Mouse (Mus musculus): ENCODE data around the gene Fmod.

DNA sequence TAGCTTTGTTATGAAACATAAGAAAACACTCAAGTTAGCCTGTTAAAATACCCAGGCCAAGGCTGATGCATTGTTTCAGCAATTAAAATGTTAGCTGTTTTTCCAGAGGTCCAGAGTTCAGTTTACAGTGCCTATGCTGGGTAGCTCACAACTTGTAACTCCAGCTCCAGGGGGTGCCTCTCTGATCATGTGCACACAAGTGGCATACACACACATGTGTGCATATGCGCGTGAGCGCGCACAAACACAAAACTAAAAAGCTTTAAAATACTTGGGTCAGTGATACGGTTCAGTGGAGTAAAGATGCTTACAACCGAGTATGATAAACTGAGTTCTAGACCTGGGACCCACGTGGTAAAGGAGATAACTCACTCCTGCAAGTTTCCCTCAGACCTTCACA, 52.0 kb downstream of the Fmod start:
- TF ChIP-seq CTCF (conservative IDR thresholded peaks at IDR 0.05; ENCODE audit: insufficient read depth, insufficient read length, low read depth, low read length) = no peak
- no peak for TF ChIP-seq POLR2A (IDR thresholded peaks at IDR 0.05; ENCODE audit: low read depth, low read length)

All from kidney, adult 2 months (tissue).